ENCODE assay signal across 8 mouse cellular contexts in the genomic region with DNA sequence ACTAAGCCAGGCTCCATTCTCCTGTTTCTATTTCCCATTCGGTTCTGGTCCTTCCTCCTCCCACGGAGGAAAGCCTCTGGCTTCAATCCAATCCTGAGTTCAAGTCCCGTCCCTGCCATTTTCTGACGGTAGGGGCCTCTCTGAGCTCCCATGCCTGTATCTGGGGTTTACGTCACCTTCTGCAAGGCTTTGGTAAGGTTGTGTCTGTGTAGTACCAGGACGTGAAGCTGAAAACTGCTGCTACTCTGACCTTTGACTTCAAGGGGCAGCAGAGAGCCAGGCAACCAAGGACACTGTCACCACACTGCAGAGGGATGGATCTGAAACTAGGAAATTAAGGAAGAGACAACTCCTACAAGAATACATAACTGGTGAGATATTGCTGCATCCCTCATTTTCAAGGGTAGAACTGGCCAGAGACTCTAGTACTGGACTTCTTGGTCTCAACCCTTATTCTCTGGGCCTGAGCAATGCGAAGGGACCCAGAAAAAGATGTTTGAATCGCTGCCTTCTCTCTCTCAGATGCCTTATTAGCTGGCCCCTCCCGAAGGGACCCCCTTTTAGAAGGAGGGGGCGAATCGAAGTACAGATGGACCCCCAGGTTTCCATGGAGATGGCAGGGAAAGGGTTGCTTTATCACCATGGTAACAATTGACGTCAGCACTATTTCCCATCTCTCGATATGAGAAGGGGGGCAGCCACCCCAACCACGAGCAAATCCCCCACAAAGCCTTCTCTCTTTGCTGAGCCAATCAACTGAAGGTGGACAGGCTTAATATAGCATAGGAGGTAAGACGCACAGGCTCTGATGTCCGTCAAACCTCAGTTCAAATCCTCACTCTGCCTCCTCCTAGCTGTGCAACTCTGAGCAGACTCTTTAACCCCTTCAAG. TPM values are rescaled to one million over a fixed set of nuclear protein-coding genes. Genes with fewer than 3 reads are reported as not detected.
DNase-seq lines count a peak whose midpoint lies in the region; ATAC-seq and TF ChIP-seq lines count a peak whose summit lies in the region.

No protein-coding gene starts in this region.

- TF ChIP-seq RAD21 in MEL (IDR thresholded peaks at IDR 0.05; ENCODE audit: low read depth, low read length): peak; percentile 14

- no peaks in the 10 kb centered on the region for H3K79me2 ChIP-seq in MEL (ENCODE audit: control insufficient read depth, insufficient read depth, low read length, poor library complexity)

- WGBS in midbrain, embryonic 11.5 days: 27% methylated on average over 16 of the region's 16 CpGs

- no peak for TF ChIP-seq POLR2A in MEL (IDR thresholded peaks at IDR 0.05; ENCODE audit: control insufficient read depth in 1 of 2, insufficient read depth in 1 of 2, low read depth in 1 of 2, low read length in 2 of 2, poor library complexity in 1 of 2)

- no peaks in the 10 kb centered on the region for H3K27me3 ChIP-seq in MEL (ENCODE audit: control insufficient read depth in 1 of 2, insufficient read depth in 2 of 2, low read length in 2 of 2)
- peaks cover 12% of the 10 kb centered on the region for H3K27me3 ChIP-seq in midbrain, embryonic 11.5 days (ENCODE audit: control insufficient read depth, insufficient read depth, low read length)

- ATAC-seq in frontal cortex, adult (ENCODE audit: low TSS enrichment): peak; percentile 15; the same call in 1 of the 2 replicates
- ATAC-seq in midbrain, embryonic 11.5 days (ENCODE audit: low FRiP score): no peak

- no peaks in the 10 kb centered on the region for H3K9me3 ChIP-seq in MEL (replicated peaks; ENCODE audit: insufficient read depth, low read length)
- H3K9me3 ChIP-seq in midbrain, embryonic 11.5 days (ENCODE audit: control insufficient read depth, low read length): no peaks in the 10 kb centered on the region

- no peak for TF ChIP-seq EP300 in MEL (IDR thresholded peaks at IDR 0.05; ENCODE audit: low read depth in 1 of 2, low read length in 2 of 2)

- TF ChIP-seq CTCF in MEL (IDR thresholded peaks at IDR 0.05 in 2 of 3, conservative IDR thresholded peaks at IDR 0.05 in 1 of 3; ENCODE audit: control insufficient read depth in 1 of 3, insufficient read depth in 1 of 3, low read depth in 2 of 3, low read length in 3 of 3, poor library complexity in 1 of 3, severe bottlenecking in 1 of 3): peak; percentile 2 to 16 (median 7); a peak in 2 of 6 replicates

- peak; percentile 94 for DNase-seq in heart, adult 11 months
- no peak for DNase-seq in heart, postnatal 4 days
- peak; percentile 24 for DNase-seq in MEL (ENCODE audit: low read depth, low spot score)
- DNase-seq in layer of hippocampus, adult 8-10 months (ENCODE audit: low spot score in 2 of 2): peak; percentile 54 to 77
- peak; percentile 90 for DNase-seq in midbrain, embryonic 11.5 days (ENCODE audit: low spot score, missing footprints)
- no peak for DNase-seq in gastrocnemius, adult 18-20 months (ENCODE audit: low spot score)
- no peak for DNase-seq in cerebellum, adult 18-20 months

- H3K4me3 ChIP-seq in MEL (ENCODE audit: control insufficient read depth in 1 of 2, insufficient read depth in 1 of 2, low read depth in 2 of 2, low read length in 2 of 2): no peak overlapping the region
- H3K4me3 ChIP-seq in midbrain, embryonic 11.5 days (ENCODE audit: low read depth, low read length): no peak overlapping the region

- H3K36me3 ChIP-seq in MEL (ENCODE audit: control insufficient read depth in 1 of 2, insufficient read depth in 2 of 2, low read length in 2 of 2): peaks cover 0 to 3% of the 10 kb centered on the region in 2 experiments; a peak in 1 of 4 replicates
- no peaks in the 10 kb centered on the region for H3K36me3 ChIP-seq in midbrain, embryonic 11.5 days (ENCODE audit: control insufficient read depth, insufficient read depth, low read length)

- peaks cover 3 to 6% of the 10 kb centered on the region in 2 experiments; a peak in 3 of 4 replicates for H3K4me1 ChIP-seq in MEL (ENCODE audit: control insufficient read depth in 1 of 2, insufficient read depth in 2 of 2, low read length in 2 of 2)
- H3K4me1 ChIP-seq in midbrain, embryonic 11.5 days (ENCODE audit: control insufficient read depth, insufficient read depth, low read length): peaks cover 24% of the 10 kb centered on the region

- 0 out of 2 replicates have a peak overlapping the region, but pooled peaks have one; percentile 6 for H3K4me2 ChIP-seq in midbrain, embryonic 11.5 days

- H3K9ac ChIP-seq in MEL (ENCODE audit: control insufficient read depth, low read depth, low read length, poor library complexity, severe bottlenecking): no peak overlapping the region
- H3K9ac ChIP-seq in midbrain, embryonic 11.5 days (ENCODE audit: low read length): no peak overlapping the region; the same call in 1 of the 2 replicates

- H3K27ac ChIP-seq in MEL (ENCODE audit: control insufficient read depth, low read depth, low read length): no peak overlapping the region
- H3K27ac ChIP-seq in midbrain, embryonic 11.5 days (ENCODE audit: low read depth, low read length): peak overlapping the region; percentile 9; the same call in 1 of the 2 replicates

TF ChIP-seq in MEL, 35 proteins besides CTCF, POLR2A, EP300 and RAD21:
- no peak for TF ChIP-seq GABPA (IDR thresholded peaks at IDR 0.05; ENCODE audit: low read depth, low read length)

RNA-seq across cellular contexts. Expression of a gene that starts 4.9 kb away (rescaled TPM):
- total RNA-seq in heart, postnatal 4 days (2021): not detected
- not detected in 2 replicates for total RNA-seq in MEL (2012; rRNA removed)
- not detected for polyA plus RNA-seq in MEL (2012; ENCODE audit: insufficient read depth in 1 of 2, insufficient read length in 2 of 2, low read depth in 1 of 2, low replicate concordance in 2 of 2, missing spikeins in 1 of 2)
- not detected for total RNA-seq in layer of hippocampus, adult 8-10 months (2022)
- not detected in 2 replicates for polyA plus RNA-seq in midbrain, embryonic 11.5 days (2014; fragmentation: Nextera tagmentation; extraction: Ambion mirVana)
- not detected for total RNA-seq in gastrocnemius, adult 18-20 months (2021)

RNA-seq across cellular contexts. Expression of a gene that starts 5.1 kb away (rescaled TPM):
- not detected for total RNA-seq in heart, postnatal 4 days (2021)
- total RNA-seq in MEL (2012; rRNA removed): not detected in 2 replicates
- polyA plus RNA-seq in MEL (2012; ENCODE audit: insufficient read depth in 1 of 2, insufficient read length in 2 of 2, low read depth in 1 of 2, low replicate concordance in 2 of 2, missing spikeins in 1 of 2): not detected
- total RNA-seq in layer of hippocampus, adult 8-10 months (2022): under 1 TPM in 3 of 4 experiments, not detected in 1; 0.25 to 0.29 (median 0.25) TPM
- polyA plus RNA-seq in midbrain, embryonic 11.5 days (2014; fragmentation: Nextera tagmentation; extraction: Ambion mirVana): not detected in 2 replicates
- total RNA-seq in gastrocnemius, adult 18-20 months (2021): not detected

RNA-seq across cellular contexts. Expression of a gene that starts 17.5 kb away (rescaled TPM):
- 10 to 100 TPM; 96.6 to 97.7 TPM for total RNA-seq in heart, postnatal 4 days (2021)
- 25.3 and 26.9 TPM in 2 replicates for total RNA-seq in MEL (2012; rRNA removed)
- polyA plus RNA-seq in MEL (2012; ENCODE audit: insufficient read depth in 1 of 2, insufficient read length in 2 of 2, low read depth in 1 of 2, low replicate concordance in 2 of 2, missing spikeins in 1 of 2): 10 to 100 TPM in 1 of 2 experiments, not detected in 1; 62.7 TPM
- 10 to 100 TPM; 55.9 to 79.7 (median 68.7) TPM for total RNA-seq in layer of hippocampus, adult 8-10 months (2022)
- polyA plus RNA-seq in midbrain, embryonic 11.5 days (2014; fragmentation: Nextera tagmentation; extraction: Ambion mirVana): 1,816 and 1,974 TPM in 2 replicates
- total RNA-seq in gastrocnemius, adult 18-20 months (2021): 1 to 10 TPM in 1 of 2 experiments, under 1 TPM in 1; 0.64 to 1.1 TPM

RNA-seq across cellular contexts. Expression of a gene that starts 34.5 kb away (rescaled TPM):
- 10 to 100 TPM; 34.0 to 36.6 TPM for total RNA-seq in heart, postnatal 4 days (2021)
- total RNA-seq in MEL (2012; rRNA removed): 14.1 TPM in 2 replicates
- polyA plus RNA-seq in MEL (2012; ENCODE audit: insufficient read depth in 1 of 2, insufficient read length in 2 of 2, low read depth in 1 of 2, low replicate concordance in 2 of 2, missing spikeins in 1 of 2): 10 to 100 TPM in 1 of 2 experiments, not detected in 1; 19.2 TPM
- total RNA-seq in layer of hippocampus, adult 8-10 months (2022): 10 to 100 TPM; 57.4 to 64.9 (median 62.5) TPM
- 23.3 and 23.7 TPM in 2 replicates for polyA plus RNA-seq in midbrain, embryonic 11.5 days (2014; fragmentation: Nextera tagmentation; extraction: Ambion mirVana)
- total RNA-seq in gastrocnemius, adult 18-20 months (2021): 10 to 100 TPM; 36.4 to 41.2 TPM

RNA-seq across cellular contexts. Expression of a gene that starts 46.6 kb away (rescaled TPM):
- 10 to 100 TPM; 45.0 to 46.4 TPM for total RNA-seq in heart, postnatal 4 days (2021)
- 38.9 and 47.9 TPM in 2 replicates for total RNA-seq in MEL (2012; rRNA removed)
- polyA plus RNA-seq in MEL (2012; ENCODE audit: insufficient read depth in 1 of 2, insufficient read length in 2 of 2, low read depth in 1 of 2, low replicate concordance in 2 of 2, missing spikeins in 1 of 2): 100 to 1,000 TPM; 108 to 185 TPM
- total RNA-seq in layer of hippocampus, adult 8-10 months (2022): 10 to 100 TPM; 37.7 to 48.1 (median 44.5) TPM
- polyA plus RNA-seq in midbrain, embryonic 11.5 days (2014; fragmentation: Nextera tagmentation; extraction: Ambion mirVana): 225 and 234 TPM in 2 replicates
- total RNA-seq in gastrocnemius, adult 18-20 months (2021): 1 to 10 TPM; 7.7 to 8.2 TPM

Comparison
In these comparisons a context has a peak if more than half of its experiments do, and no peak if none do; other contexts are left out.
1. DNase-seq: peak in heart, adult 11 months (single experiment), MEL (single experiment), layer of hippocampus, adult 8-10 months (2 of 2) and midbrain, embryonic 11.5 days (single experiment); none in heart, postnatal 4 days (single experiment), gastrocnemius, adult 18-20 months (single experiment) and cerebellum, adult 18-20 months (0 of 2).
2. RNA of a gene that starts 17.5 kb away (total RNA-seq): 96.6 to 97.7 TPM in heart, postnatal 4 days, 55.9 to 79.7 TPM in layer of hippocampus, adult 8-10 months and 25.3 to 26.9 TPM in MEL; 0.64 to 1.1 TPM in gastrocnemius, adult 18-20 months; every median in the first group is over 10 times any median in the second.